Mouse (Mus musculus): ENCODE measurements around the gene Glis3. TPM values are rescaled to one million over a fixed set of nuclear protein-coding genes. Genes with fewer than 3 reads are reported as not detected.

Glis3 gene
- total and polyA plus RNA-seq, 3 experiments: 0.27 TPM; not detected in 2

DNA sequence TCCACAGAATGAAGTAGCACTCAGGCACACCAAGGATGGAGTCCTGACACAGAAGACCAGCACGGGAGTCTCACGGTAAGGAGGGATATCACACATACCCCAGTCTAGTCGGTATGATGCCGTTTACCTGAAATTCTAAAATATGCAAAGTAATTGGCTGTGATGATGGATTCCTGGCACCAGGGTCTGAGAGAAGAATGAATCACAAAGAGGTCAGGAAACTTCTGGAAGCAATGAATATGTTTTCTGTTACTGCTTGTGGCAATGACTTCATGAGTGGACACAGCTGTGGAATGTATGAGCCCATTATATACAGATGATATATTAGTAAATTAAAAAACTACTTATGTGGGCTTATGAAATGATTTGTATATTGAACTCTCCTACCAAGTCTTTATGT is 231.1 kb downstream of the Glis3 start:
- DNase-seq (ENCODE audit: low spot score) (no peak), ATAC-seq (ENCODE audit: extremely low read depth, insufficient number of reproducible peaks, low FRiP score, poor library complexity, severe bottlenecking) (no peak)
- Histone ChIP-seq H3K4me1 (ENCODE audit: insufficient read depth, low read depth, low read length) (no peaks in the 10 kb centered on the region), H3K27me3 (ENCODE audit: insufficient read depth, low read length) (no peaks in the 10 kb centered on the region), H3K36me3 (replicated peaks) (no peaks in the 10 kb centered on the region), H3K9me3 (replicated peaks) (no peaks in the 10 kb centered on the region), H3K4me3 (ENCODE audit: low read depth, low read length) (no peak overlapping the region)
- TF ChIP-seq POLR2AphosphoS5 (IDR thresholded peaks at IDR 0.05; ENCODE audit: insufficient replicate concordance, low read depth, low read length) (no peak), GATA1 (IDR thresholded peaks at IDR 0.05; ENCODE audit: borderline replicate concordance, low read length) (no peak), CTCF (IDR thresholded peaks at IDR 0.05; ENCODE audit: low read depth, low read length) (no peak), GATA2 (IDR thresholded peaks at IDR 0.05; ENCODE audit: borderline replicate concordance, low read depth, low read length) (no peak), TAL1 (conservative IDR thresholded peaks at IDR 0.05; ENCODE audit: low read depth, low read length) (no peak)

DNA sequence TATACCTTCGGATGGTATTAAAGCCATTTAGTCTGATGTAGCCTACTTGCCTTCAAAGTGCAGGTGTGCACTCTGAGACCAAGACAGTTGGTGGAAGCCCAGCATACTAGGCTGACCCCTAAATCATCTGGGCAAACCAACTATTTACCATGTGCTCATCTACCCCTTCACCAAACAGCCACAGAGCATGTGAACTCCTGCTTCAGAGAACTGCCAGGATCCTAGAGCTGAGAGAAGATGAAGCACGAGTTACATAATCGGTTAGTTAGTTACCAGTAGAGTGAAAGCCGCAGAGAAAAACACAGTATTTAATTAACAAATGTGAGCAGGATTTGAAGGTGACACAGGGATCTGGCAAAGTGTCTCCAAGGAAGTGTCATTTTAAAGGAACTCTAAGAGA is 237.7 kb downstream of the Glis3 start:
- no peak for ATAC-seq (ENCODE audit: extremely low read depth, insufficient number of reproducible peaks, low FRiP score, poor library complexity, severe bottlenecking)
- H3K4me1 ChIP-seq (ENCODE audit: insufficient read depth, low read depth, low read length): no peaks in the 10 kb centered on the region
- H3K9me3 ChIP-seq (replicated peaks): no peaks in the 10 kb centered on the region
- no peak for DNase-seq (ENCODE audit: low spot score)
- TF ChIP-seq CTCF (IDR thresholded peaks at IDR 0.05; ENCODE audit: low read depth, low read length) (no peak), POLR2AphosphoS5 (IDR thresholded peaks at IDR 0.05; ENCODE audit: insufficient replicate concordance, low read depth, low read length) (no peak), GATA2 (IDR thresholded peaks at IDR 0.05; ENCODE audit: borderline replicate concordance, low read depth, low read length) (no peak), TAL1 (conservative IDR thresholded peaks at IDR 0.05; ENCODE audit: low read depth, low read length) (no peak), GATA1 (IDR thresholded peaks at IDR 0.05; ENCODE audit: borderline replicate concordance, low read length) (no peak)
- no peak overlapping the region for H3K4me3 ChIP-seq (ENCODE audit: low read depth, low read length)
- H3K27me3 ChIP-seq (ENCODE audit: insufficient read depth, low read length): no peaks in the 10 kb centered on the region
- H3K36me3 ChIP-seq (replicated peaks): no peaks in the 10 kb centered on the region

DNA sequence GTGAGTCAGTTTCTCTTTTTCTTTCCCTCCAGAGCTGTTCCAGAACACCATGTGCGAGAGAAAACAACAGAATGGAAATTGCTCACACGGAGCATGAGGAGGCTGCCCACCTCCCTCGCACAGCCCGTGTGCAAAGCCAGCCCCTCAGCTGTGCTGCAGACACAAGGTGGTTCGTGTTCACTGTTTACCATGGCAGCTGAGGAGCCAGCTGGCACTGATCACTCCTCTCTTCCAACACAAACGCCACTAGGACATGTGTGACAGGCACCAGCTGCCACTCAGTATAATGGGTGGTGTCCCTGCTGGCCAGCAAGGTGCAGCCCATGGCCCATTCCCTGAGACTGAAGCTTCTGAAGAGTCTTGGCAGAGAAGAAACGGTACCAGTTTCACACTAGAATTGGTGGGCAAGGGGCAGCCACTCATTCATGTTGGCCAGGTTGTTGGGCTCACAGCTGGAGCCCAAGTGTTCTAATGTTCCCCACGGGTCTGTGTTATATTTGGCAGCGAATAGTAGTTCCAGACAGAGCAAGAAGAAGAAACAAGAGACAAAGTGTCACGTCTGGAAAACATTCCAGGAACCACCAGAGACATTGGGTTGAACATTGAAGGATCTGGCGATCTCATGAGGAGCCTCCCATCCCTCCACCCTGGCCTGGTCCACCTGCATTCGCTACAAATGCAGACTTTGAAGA is 243.3 kb downstream of the Glis3 start:
- ATAC-seq (ENCODE audit: extremely low read depth, insufficient number of reproducible peaks, low FRiP score, poor library complexity, severe bottlenecking) (no peak), DNase-seq (ENCODE audit: low spot score) (no peak)
- TF ChIP-seq POLR2AphosphoS5 (IDR thresholded peaks at IDR 0.05; ENCODE audit: insufficient replicate concordance, low read depth, low read length) (no peak), GATA1 (IDR thresholded peaks at IDR 0.05; ENCODE audit: borderline replicate concordance, low read length) (no peak), CTCF (IDR thresholded peaks at IDR 0.05; ENCODE audit: low read depth, low read length) (no peak)
- H3K4me1 ChIP-seq (ENCODE audit: insufficient read depth, low read depth, low read length): no peaks in the 10 kb centered on the region
- H3K4me3 ChIP-seq (ENCODE audit: low read depth, low read length): no peak overlapping the region
- H3K27me3 ChIP-seq (ENCODE audit: insufficient read depth, low read length): peaks cover 3% of the 10 kb centered on the region; the same call in 1 of the 2 replicates
- H3K36me3 ChIP-seq (replicated peaks): no peaks in the 10 kb centered on the region
- no peaks in the 10 kb centered on the region for H3K9me3 ChIP-seq (replicated peaks)

GRCm38 (mm10) chr19:28428220-28428816 is 251.6 kb downstream of the Glis3 start:
- DNase-seq (ENCODE audit: low spot score) (no peak), ATAC-seq (ENCODE audit: extremely low read depth, insufficient number of reproducible peaks, low FRiP score, poor library complexity, severe bottlenecking) (no peak)
- Histone ChIP-seq H3K9me3 (replicated peaks) (no peaks in the 10 kb centered on the region), H3K36me3 (replicated peaks) (no peaks in the 10 kb centered on the region), H3K4me3 (ENCODE audit: low read depth, low read length) (no peak overlapping the region), H3K27me3 (ENCODE audit: insufficient read depth, low read length) (no peaks in the 10 kb centered on the region), H3K4me1 (ENCODE audit: insufficient read depth, low read depth, low read length) (no peaks in the 10 kb centered on the region)
- TF ChIP-seq TAL1 (conservative IDR thresholded peaks at IDR 0.05; ENCODE audit: low read depth, low read length) (no peak), GATA2 (IDR thresholded peaks at IDR 0.05; ENCODE audit: borderline replicate concordance, low read depth, low read length) (no peak), GATA1 (IDR thresholded peaks at IDR 0.05; ENCODE audit: borderline replicate concordance, low read length) (no peak), POLR2AphosphoS5 (IDR thresholded peaks at IDR 0.05; ENCODE audit: insufficient replicate concordance, low read depth, low read length) (no peak), CTCF (IDR thresholded peaks at IDR 0.05; ENCODE audit: low read depth, low read length) (no peak)

GRCm38 (mm10) chr19:28424180-28424579 is 255.7 kb downstream of the Glis3 start:
- H3K36me3 ChIP-seq (replicated peaks): no peaks in the 10 kb centered on the region
- H3K4me1 ChIP-seq (ENCODE audit: insufficient read depth, low read depth, low read length): no peaks in the 10 kb centered on the region
- no peak overlapping the region for H3K4me3 ChIP-seq (ENCODE audit: low read depth, low read length)
- TF ChIP-seq POLR2AphosphoS5 (IDR thresholded peaks at IDR 0.05; ENCODE audit: insufficient replicate concordance, low read depth, low read length): no peak
- TF ChIP-seq TAL1 (conservative IDR thresholded peaks at IDR 0.05; ENCODE audit: low read depth, low read length): no peak
- TF ChIP-seq GATA2 (IDR thresholded peaks at IDR 0.05; ENCODE audit: borderline replicate concordance, low read depth, low read length): no peak
- TF ChIP-seq CTCF (IDR thresholded peaks at IDR 0.05; ENCODE audit: low read depth, low read length): no peak
- no peak for TF ChIP-seq GATA1 (IDR thresholded peaks at IDR 0.05; ENCODE audit: borderline replicate concordance, low read length)
- ATAC-seq (ENCODE audit: extremely low read depth, insufficient number of reproducible peaks, low FRiP score, poor library complexity, severe bottlenecking) (no peak), DNase-seq (ENCODE audit: low spot score) (no peak)
- no peaks in the 10 kb centered on the region for H3K9me3 ChIP-seq (replicated peaks)
- no peaks in the 10 kb centered on the region for H3K27me3 ChIP-seq (ENCODE audit: insufficient read depth, low read length)

- DNase-seq (ENCODE audit: low spot score) (no peak), ATAC-seq (ENCODE audit: extremely low read depth, insufficient number of reproducible peaks, low FRiP score, poor library complexity, severe bottlenecking) (no peak)
- Histone ChIP-seq H3K9me3 (replicated peaks) (no peaks in the 10 kb centered on the region), H3K27me3 (ENCODE audit: insufficient read depth, low read length) (no peaks in the 10 kb centered on the region), H3K4me3 (ENCODE audit: low read depth, low read length) (no peak overlapping the region), H3K36me3 (replicated peaks) (no peaks in the 10 kb centered on the region), H3K4me1 (ENCODE audit: insufficient read depth, low read depth, low read length) (no peaks in the 10 kb centered on the region)
- TF ChIP-seq TAL1 (conservative IDR thresholded peaks at IDR 0.05; ENCODE audit: low read depth, low read length) (no peak), CTCF (IDR thresholded peaks at IDR 0.05; ENCODE audit: low read depth, low read length) (no peak), GATA1 (IDR thresholded peaks at IDR 0.05; ENCODE audit: borderline replicate concordance, low read length) (no peak), POLR2AphosphoS5 (IDR thresholded peaks at IDR 0.05; ENCODE audit: insufficient replicate concordance, low read depth, low read length) (no peak), GATA2 (IDR thresholded peaks at IDR 0.05; ENCODE audit: borderline replicate concordance, low read depth, low read length) (no peak)
Observed at GRCm38 (mm10) chr19:28422939-28423338, 256.9 kb downstream of the Glis3 start.
